Mouse (Mus musculus): Measurements from ENCODE around the gene Hibch. TPM values are rescaled to one million over a fixed set of nuclear protein-coding genes. Genes with fewer than 3 reads are reported as not detected.

Gene Hibch
- total and polyA plus RNA-seq, 2 experiments from 2014 or later = 13.5 to 20.2 TPM

DNA sequence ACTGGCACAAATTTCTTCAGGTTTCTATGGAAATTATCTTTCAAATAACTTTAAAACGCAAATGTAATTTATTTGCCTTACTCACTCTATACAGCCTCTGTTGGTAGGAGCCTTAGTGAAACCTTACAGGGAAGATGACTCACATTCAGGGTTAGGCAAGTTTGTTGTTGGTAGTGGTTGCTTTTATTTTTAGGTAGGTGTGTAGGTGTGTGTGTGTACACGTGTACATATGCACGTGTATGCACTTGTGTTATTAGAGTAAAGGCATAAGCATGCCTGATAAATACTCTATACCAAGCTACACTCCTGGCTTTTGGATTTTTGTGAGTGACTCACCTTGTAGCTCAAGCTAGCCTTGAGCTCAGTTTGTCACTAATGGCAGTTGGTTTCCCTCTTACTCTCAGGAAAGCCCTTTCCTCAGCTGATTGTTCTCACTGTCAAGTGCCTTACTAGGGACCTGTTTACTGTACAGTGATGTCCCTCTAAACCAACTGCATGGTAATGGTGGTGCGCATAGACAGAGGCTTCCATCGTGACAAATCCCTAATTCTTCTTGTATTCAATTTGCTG lies 42.2 kb upstream of the Hibch start:
- no peaks in the 10 kb centered on the region for H3K27me3 ChIP-seq (ENCODE audit: insufficient read depth, low read length)
- H3K4me3 ChIP-seq (ENCODE audit: low read depth, low read length) = no peak overlapping the region
- TF ChIP-seq CTCF (IDR thresholded peaks at IDR 0.05) = no peak
- no peak overlapping the region for H3K4me2 ChIP-seq (ENCODE audit: low read depth, low read length, poor library complexity, severe bottlenecking)
- H3K9me3 ChIP-seq (ENCODE audit: low read length) = no peaks in the 10 kb centered on the region
- DNase-seq (ENCODE audit: low spot score) = no peak
- no peaks in the 10 kb centered on the region for H3K4me1 ChIP-seq (ENCODE audit: insufficient read depth, low read length)
- no peaks in the 10 kb centered on the region for H3K36me3 ChIP-seq (ENCODE audit: insufficient read depth, low read length)
- H3K27ac ChIP-seq (ENCODE audit: low read depth, low read length) = no peak overlapping the region
- no peak for ATAC-seq (ENCODE audit: low FRiP score)
- 92% methylated on average over 5 of the region's 5 CpGs for WGBS
- H3K9ac ChIP-seq (replicated peaks; ENCODE audit: low read length, poor library complexity, severe bottlenecking) = no peak overlapping the region

- TF ChIP-seq CTCF (IDR thresholded peaks at IDR 0.05) = no peak
- no peaks in the 10 kb centered on the region for H3K27me3 ChIP-seq (ENCODE audit: insufficient read depth, low read length)
- no peaks in the 10 kb centered on the region for H3K9me3 ChIP-seq (ENCODE audit: low read length)
- no peaks in the 10 kb centered on the region for H3K4me1 ChIP-seq (ENCODE audit: insufficient read depth, low read length)
- DNase-seq (ENCODE audit: low spot score) (no peak), ATAC-seq (ENCODE audit: low FRiP score) (no peak)
- H3K36me3 ChIP-seq (ENCODE audit: insufficient read depth, low read length) = no peaks in the 10 kb centered on the region
- no peak overlapping the region for H3K4me3 ChIP-seq (ENCODE audit: low read depth, low read length)
- 90% methylated on average over 1 of the region's 1 CpGs for WGBS
- H3K9ac ChIP-seq (replicated peaks; ENCODE audit: low read length, poor library complexity, severe bottlenecking) = no peak overlapping the region
- H3K4me2 ChIP-seq (ENCODE audit: low read depth, low read length, poor library complexity, severe bottlenecking) = no peak overlapping the region
- no peak overlapping the region for H3K27ac ChIP-seq (ENCODE audit: low read depth, low read length)
Observed at GRCm38 (mm10) chr1:52805041-52805440, 39.7 kb upstream of the Hibch start.

GRCm38 (mm10) chr1:52808456-52808855 lies 36.3 kb upstream of the Hibch start:
- H3K27ac ChIP-seq (ENCODE audit: low read depth, low read length) = no peak overlapping the region

DNA sequence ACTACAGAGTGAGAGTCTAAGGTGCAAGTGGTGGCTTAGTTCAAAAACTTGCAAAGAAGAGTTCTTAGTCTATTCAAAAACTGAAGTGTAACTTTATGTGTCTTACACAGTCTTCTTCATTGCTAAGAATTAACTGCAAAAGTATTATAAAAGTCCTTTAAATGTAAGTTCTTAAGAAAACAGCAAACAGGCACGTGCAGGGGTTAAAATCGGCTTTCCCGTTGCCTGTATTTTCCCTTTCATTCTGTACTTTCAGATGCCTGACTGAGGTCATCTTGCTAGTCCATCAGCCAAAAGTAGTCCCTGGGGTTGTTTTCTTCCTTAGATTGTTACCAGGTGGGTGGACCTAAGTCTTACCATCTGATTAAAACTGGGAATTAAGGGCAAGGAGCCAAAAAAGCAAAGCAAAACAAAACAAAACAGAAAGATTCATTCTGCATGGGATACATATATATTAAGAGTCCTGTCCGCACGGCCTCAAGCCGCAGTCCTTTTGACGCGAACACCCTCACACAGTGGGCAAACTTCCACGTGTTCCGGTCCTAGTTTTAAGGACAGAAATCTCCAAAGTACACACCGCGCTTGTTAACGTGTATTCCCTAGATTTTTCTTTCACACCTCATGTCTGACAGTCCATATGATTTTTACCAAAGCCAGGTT lies 28.4 kb upstream of the Hibch start:
- H3K4me3 ChIP-seq (ENCODE audit: low read depth, low read length) = peak overlapping the region; percentile 67
- peak overlapping the region; percentile 91; the same call in 1 of the 2 replicates for H3K27ac ChIP-seq (ENCODE audit: low read depth, low read length)
- H3K36me3 ChIP-seq (ENCODE audit: insufficient read depth, low read length) = no peaks in the 10 kb centered on the region
- H3K4me2 ChIP-seq (ENCODE audit: low read depth, low read length, poor library complexity, severe bottlenecking) = peak overlapping the region; percentile 80
- H3K4me1 ChIP-seq (ENCODE audit: insufficient read depth, low read length) = peaks cover 3% of the 10 kb centered on the region; the same call in 1 of the 2 replicates
- DNase-seq (ENCODE audit: low spot score) (peak; percentile 5), ATAC-seq (ENCODE audit: low FRiP score) (peak; percentile 21; the same call in 1 of the 2 replicates)
- no peaks in the 10 kb centered on the region for H3K9me3 ChIP-seq (ENCODE audit: low read length)
- TF ChIP-seq CTCF (IDR thresholded peaks at IDR 0.05) = no peak
- 53% methylated on average over 13 of the region's 13 CpGs for WGBS
- peak overlapping the region; percentile 85 for H3K9ac ChIP-seq (replicated peaks; ENCODE audit: low read length, poor library complexity, severe bottlenecking)
- H3K27me3 ChIP-seq (ENCODE audit: insufficient read depth, low read length) = no peaks in the 10 kb centered on the region

More at GRCm38 (mm10) chr1:52808456-52808855, 36.3 kb upstream of the Hibch start:
- Histone ChIP-seq H3K4me3 (ENCODE audit: low read depth, low read length) (no peak overlapping the region), H3K27me3 (ENCODE audit: insufficient read depth, low read length) (no peaks in the 10 kb centered on the region), H3K4me1 (ENCODE audit: insufficient read depth, low read length) (no peaks in the 10 kb centered on the region), H3K9ac (replicated peaks; ENCODE audit: low read length, poor library complexity, severe bottlenecking) (no peak overlapping the region), H3K36me3 (ENCODE audit: insufficient read depth, low read length) (no peaks in the 10 kb centered on the region), H3K4me2 (ENCODE audit: low read depth, low read length, poor library complexity, severe bottlenecking) (no peak overlapping the region), H3K9me3 (ENCODE audit: low read length) (no peaks in the 10 kb centered on the region)
- no peak for TF ChIP-seq CTCF (IDR thresholded peaks at IDR 0.05)
- 90% methylated on average over 6 of the region's 6 CpGs for WGBS
- DNase-seq (ENCODE audit: low spot score) = no peak
- no peak for ATAC-seq (ENCODE audit: low FRiP score)

DNA sequence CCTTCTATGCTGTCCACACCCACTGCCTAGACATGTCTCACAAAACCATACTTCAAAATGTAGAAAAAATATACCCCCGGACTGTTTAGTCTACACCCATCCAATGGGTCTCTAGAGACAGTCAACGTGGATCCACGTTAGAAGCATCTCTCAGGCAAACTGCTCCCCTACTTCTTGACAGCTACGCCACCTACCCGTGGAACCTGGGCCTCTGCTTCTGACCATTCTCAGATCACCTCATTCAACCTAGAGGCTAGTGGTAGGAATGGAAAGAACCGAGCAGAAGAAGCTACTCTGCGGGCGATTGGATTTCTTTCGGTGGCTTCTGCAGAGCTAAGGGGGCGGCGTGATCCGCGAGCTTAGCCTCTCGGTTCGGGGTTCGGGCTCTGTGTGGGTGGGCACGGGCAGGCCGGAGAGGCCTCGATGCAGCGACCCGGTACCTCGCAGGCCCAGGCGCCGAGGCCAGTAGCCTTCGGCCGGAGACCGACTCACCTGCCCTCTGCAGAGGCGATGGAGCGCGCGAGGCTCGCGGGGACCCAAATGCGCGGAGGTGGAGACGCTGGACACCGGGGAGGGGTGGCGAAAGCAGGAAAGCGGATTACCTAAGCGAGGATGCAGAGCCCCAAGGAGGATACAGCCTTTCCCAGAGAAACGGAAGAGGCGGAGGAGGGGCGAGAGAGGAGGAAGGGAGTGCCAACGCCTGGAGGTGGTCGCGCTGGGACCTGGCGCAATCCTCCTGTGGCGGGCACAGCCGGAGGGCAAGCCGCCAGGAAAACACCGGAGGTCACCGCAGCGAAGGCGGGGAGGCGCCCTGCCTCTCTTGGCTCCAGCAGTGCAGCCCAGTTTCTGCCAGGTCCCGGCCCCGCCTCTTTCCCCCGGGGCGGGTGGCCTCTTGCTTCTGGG lies 27.6 kb upstream of the Hibch start, which contains the start of gene Inpp1:
Inpp1 (minus strand) TSS at position 779 of the 903 bp plus-strand sequence.
- Histone ChIP-seq H3K27ac (ENCODE audit: low read depth, low read length) (peak within 1 kb of the TSS; percentile 91), H3K4me1 (ENCODE audit: insufficient read depth, low read length) (peaks cover 3% of the 10 kb centered on the region; the same call in 1 of the 2 replicates), H3K36me3 (ENCODE audit: insufficient read depth, low read length) (no peaks in the 10 kb centered on the region), H3K9me3 (ENCODE audit: low read length) (no peaks in the 10 kb centered on the region), H3K27me3 (ENCODE audit: insufficient read depth, low read length) (no peaks in the 10 kb centered on the region), H3K9ac (replicated peaks; ENCODE audit: low read length, poor library complexity, severe bottlenecking) (peak within 1 kb of the TSS; percentile 85), H3K4me2 (ENCODE audit: low read depth, low read length, poor library complexity, severe bottlenecking) (peak within 1 kb of the TSS; percentile 80), H3K4me3 (ENCODE audit: low read depth, low read length) (peak within 1 kb of the TSS; percentile 67)
- DNase-seq (ENCODE audit: low spot score) = peak; percentile 85
- 1% methylated on average over 59 of the region's 59 CpGs for WGBS
- TF ChIP-seq CTCF (IDR thresholded peaks at IDR 0.05) = peak; percentile 74
- ATAC-seq (ENCODE audit: low FRiP score) = peak; percentile 90

All from midbrain, postnatal 0 days (tissue).